Mouse (Mus musculus) heart, embryonic 16.5 days (tissue): ENCODE data around the gene Acadm. TPM values are rescaled to one million over a fixed set of nuclear protein-coding genes. Genes with fewer than 3 reads are reported as not detected.

Source experiments
- ATAC-seq: fragments of 200-750 bp; cut with Nextera tagmentation; replicated peaks from 2 replicates; pipeline ENCODE4 v1.8.0; 2017; ENCODE audit warnings: moderate number of reproducible peaks; ENCODE audit not compliant: insufficient read depth, low FRiP score; ENCODE audit errors: extremely low read depth
- H3K27ac ChIP-seq: fragments of 300-500 bp; sonication (generic); 2 replicates; pipeline ENCODE4 v1.5.1; 2014; ENCODE audit warnings: mild to moderate bottlenecking, low read length, control low read depth, moderate library complexity
- H3K27me3 ChIP-seq: fragments of 300-500 bp; sonication (generic); 2 replicates; pipeline ENCODE4 v1.6.1; 2014; ENCODE audit warnings: low read length, mixed read lengths; ENCODE audit not compliant: control insufficient read depth, insufficient read depth
- H3K36me3 ChIP-seq: fragments of 300-500 bp; sonication (generic); 2 replicates; pipeline ENCODE4 v1.6.1; 2014; ENCODE audit not compliant: control insufficient read depth, insufficient read depth
- H3K4me1 ChIP-seq: fragments of 300-500 bp; sonication (generic); 2 replicates; pipeline ENCODE4 v1.6.1; 2014; ENCODE audit warnings: low read length, mixed read lengths; ENCODE audit not compliant: control insufficient read depth, insufficient read depth
- H3K4me2 ChIP-seq: fragments of 300-500 bp; sonication (generic); 2 replicates; pipeline ENCODE4 v1.6.1; 2014; ENCODE audit warnings: low read depth, mild to moderate bottlenecking, control low read depth, low read length
- H3K4me3 ChIP-seq: fragments of 300-500 bp; sonication (generic); 2 replicates; pipeline ENCODE4 v1.5.1; 2014; ENCODE audit warnings: mild to moderate bottlenecking, control low read depth, low read length
- H3K9ac ChIP-seq: fragments of 300-500 bp; sonication (generic); 2 replicates; pipeline ENCODE4 v1.6.1; 2014; ENCODE audit warnings: low read length, control low read depth
- H3K9me3 ChIP-seq: fragments of 300-500 bp; sonication (generic); replicated peaks from 2 replicates; pipeline ENCODE4 v1.6.1; 2016; ENCODE audit warnings: low read length; ENCODE audit not compliant: control insufficient read depth
- WGBS: fragments of 180-500 bp; shearing (Covaris S2); extraction: QIAGEN DNeasy Blood & Tissue Kit; methylation state at CpG from one replicate; pipeline ENCODE4 v1.1.7; 2014; 5-methylcytosine and 5-hydroxymethylcytosine counted together
- polyA plus RNA-seq: library from polyadenylated mRNA; unstranded; fragments of >200 nt; fragmentation: Nextera tagmentation; extraction: Ambion mirVana; gene quantifications from 2 replicates; pipeline ENCODE4 v1.2.1, GENCODE M21; 2015

Gene Acadm
- polyA plus RNA-seq, 1 experiment from 2014 or later: 384 TPM

DNA sequence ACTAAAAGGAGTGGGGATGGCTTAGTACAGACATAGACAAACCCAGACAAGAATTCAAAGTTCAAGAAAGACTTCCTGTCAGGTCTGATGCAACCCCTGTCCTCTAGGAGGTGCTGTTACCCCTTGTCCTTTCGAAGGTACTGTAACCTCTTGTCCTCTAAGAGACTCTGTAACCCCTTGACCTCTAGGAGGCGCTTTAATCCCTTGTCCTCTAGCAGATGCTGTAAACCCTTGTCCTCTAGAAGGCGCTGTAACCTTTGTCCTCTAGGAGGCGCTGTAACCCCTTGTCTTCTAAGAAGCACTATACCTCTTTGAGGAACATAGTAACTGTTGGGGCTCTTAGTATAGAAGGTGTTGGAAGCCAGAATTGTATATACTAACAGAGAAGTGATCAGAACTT, 24.1 kb upstream of the Acadm start:
- no peak for ATAC-seq

DNA sequence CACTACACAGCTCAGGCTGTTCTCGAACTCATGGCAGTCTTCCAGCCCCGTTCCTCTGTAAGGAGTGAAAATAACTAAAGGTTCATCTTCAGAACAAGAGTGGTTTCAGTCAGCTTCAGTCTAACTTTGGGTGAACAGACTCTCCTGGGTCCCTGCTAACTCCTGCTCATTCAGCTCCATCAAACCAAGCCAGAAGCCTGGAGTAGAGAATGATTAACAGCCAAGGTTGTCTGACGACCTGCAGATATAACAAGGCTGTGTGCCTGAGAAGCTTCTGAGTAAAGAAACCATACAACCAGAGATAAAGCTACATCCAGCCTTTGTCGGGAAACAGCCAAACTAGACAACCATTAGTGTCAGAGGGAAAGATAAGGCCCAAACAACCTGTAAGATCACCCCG, 23.0 kb upstream of the Acadm start:
- Histone ChIP-seq H3K27ac (no peak overlapping the region), H3K36me3 (no peaks in the 10 kb centered on the region), H3K4me1 (no peaks in the 10 kb centered on the region), H3K4me3 (no peak overlapping the region), H3K4me2 (no peak overlapping the region), H3K9me3 (no peaks in the 10 kb centered on the region; the same call in 1 of the 2 replicates), H3K27me3 (peaks cover 5% of the 10 kb centered on the region), H3K9ac (no peak overlapping the region)
- WGBS: 66% methylated on average over 5 of the region's 5 CpGs
- no peak for ATAC-seq

More for the DNA sequence above, 24.1 kb upstream of the Acadm start:
- H3K4me1 ChIP-seq: no peaks in the 10 kb centered on the region
- H3K4me3 ChIP-seq: no peak overlapping the region
- no peaks in the 10 kb centered on the region for H3K36me3 ChIP-seq
- 51% methylated on average over 4 of the region's 4 CpGs for WGBS
- H3K27me3 ChIP-seq: peaks cover 14% of the 10 kb centered on the region
- H3K9me3 ChIP-seq: no peaks in the 10 kb centered on the region; the same call in 1 of the 2 replicates
- H3K4me2 ChIP-seq: no peak overlapping the region
- H3K27ac ChIP-seq: no peak overlapping the region
- no peak overlapping the region for H3K9ac ChIP-seq

DNA sequence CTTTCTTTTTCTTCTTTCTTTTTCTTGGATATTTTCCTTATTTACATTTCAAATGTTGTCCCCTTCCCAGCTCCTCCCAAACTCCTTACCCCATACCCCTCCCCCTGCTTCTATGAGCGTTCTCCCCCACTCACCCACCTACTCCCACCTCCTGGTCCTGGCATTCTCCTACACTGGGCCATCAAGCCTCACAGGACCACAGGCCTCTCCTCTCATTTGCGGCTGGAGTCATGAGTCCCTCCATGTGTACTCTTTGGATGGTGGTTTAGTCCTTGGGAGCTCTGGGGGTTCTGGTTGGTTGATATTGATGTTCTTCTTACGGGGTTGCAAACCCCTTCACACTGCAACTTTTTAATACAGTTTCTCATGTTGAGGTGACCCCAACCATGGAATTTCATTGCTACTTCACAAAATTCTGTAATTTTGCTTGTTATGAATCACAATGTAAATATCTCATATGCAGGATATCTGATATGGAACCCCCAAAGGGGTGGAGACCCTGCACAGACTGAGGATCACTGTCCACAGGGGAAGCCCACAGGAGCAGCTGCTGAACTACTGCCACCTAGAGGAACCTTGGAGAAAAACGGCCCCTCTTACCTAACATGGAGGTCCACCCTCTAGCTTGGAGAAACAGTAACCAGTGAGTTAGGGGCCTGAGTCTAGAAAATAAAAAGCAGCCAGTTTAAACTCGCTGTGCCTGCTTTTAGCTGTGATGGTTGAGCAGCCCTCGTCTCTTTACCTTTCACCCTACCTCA, 17.4 kb upstream of the Acadm start:
- 73% methylated on average over 6 of the region's 6 CpGs for WGBS
- no peak overlapping the region for H3K4me3 ChIP-seq
- no peak overlapping the region for H3K4me2 ChIP-seq
- H3K9ac ChIP-seq: no peak overlapping the region
- no peaks in the 10 kb centered on the region for H3K4me1 ChIP-seq
- no peak overlapping the region for H3K27ac ChIP-seq
- 0 out of 2 replicates have a peak, but pooled peaks cover 7% of the 10 kb centered on the region for H3K9me3 ChIP-seq
- H3K36me3 ChIP-seq: no peaks in the 10 kb centered on the region
- ATAC-seq: no peak
- H3K27me3 ChIP-seq: no peaks in the 10 kb centered on the region

DNA sequence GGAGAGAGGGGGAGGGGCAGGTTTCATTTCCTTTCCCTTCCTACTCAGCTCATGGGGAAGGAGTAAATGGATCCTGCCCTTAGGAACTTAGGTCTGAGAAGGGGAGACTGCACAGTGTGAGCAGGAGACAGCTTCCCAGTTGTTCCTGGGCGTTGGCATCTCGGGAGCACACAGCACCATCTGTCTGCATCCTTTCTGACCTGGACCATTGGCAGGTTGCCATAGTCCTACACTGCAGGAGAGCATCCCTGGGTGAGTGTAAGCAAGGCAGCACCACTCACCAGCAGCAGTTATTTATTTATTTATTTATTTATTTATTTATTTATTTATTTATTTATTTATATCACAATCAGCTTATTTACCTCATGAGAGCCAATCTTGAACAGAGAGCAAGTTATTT, 16.5 kb upstream of the Acadm start:
- Histone ChIP-seq H3K9ac (no peak overlapping the region), H3K4me2 (no peak overlapping the region), H3K27ac (no peak overlapping the region), H3K4me3 (no peak overlapping the region), H3K36me3 (no peaks in the 10 kb centered on the region), H3K4me1 (no peaks in the 10 kb centered on the region), H3K27me3 (no peaks in the 10 kb centered on the region), H3K9me3 (0 out of 2 replicates have a peak, but pooled peaks cover 7% of the 10 kb centered on the region)
- ATAC-seq: no peak
- 44% methylated on average over 2 of the region's 2 CpGs for WGBS

DNA sequence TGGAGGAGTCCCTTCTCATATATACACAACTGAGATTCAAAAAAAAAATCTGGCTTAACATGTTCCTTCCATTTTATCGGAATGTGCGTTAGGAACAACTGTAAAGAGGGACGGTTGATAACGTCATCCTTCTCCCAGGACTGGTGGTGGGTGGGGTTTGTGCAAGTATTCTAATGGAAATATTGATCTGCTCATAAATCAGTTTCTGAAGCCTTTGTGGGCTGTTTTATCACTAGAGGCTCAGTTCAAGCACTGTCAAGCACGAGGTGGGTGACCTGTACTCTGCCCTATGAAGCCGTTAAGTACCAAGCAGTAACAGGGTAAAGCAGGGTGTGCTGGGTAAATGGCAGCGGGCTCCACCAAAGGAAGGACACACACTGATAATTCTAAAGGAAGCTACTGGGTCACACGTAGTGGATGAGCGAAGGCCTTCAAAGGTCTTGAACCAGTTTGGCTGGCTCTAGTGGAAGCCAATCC, 15.3 kb upstream of the Acadm start:
- no peak for ATAC-seq

DNA sequence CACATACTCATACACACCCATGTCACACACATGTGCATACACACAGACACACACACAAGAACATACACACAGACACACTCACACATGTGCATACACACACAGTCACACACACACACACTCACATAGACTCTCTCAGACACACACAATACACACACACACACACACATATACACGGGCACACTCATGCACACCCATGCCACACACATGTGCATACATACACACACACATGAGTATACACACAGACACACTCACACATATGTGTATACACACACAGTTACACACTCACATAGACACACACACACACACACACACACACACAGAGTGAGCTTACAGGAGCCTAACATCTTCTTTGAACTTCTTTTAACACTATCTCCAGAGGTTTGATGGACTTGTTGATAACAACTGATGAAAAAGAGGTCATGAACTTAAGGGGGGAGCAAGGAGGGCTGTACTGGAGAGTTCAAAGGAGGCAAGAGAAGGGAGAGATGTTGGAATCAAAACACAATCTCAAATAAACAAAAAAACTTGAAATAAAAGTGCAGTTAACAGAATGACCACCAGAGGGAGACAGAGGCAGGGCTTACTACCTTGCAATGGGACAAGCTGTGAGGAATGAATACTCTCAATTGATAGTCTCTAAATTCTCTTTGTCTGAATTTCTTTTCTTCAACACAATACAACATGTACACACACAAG, 14.8 kb upstream of the Acadm start:
- ATAC-seq: no peak
- 90% methylated on average over 1 of the region's 1 CpGs for WGBS
- H3K9ac ChIP-seq: no peak overlapping the region
- H3K4me2 ChIP-seq: no peak overlapping the region
- no peaks in the 10 kb centered on the region for H3K36me3 ChIP-seq
- H3K4me3 ChIP-seq: no peak overlapping the region
- no peaks in the 10 kb centered on the region for H3K4me1 ChIP-seq
- no peaks in the 10 kb centered on the region for H3K27me3 ChIP-seq
- H3K27ac ChIP-seq: no peak overlapping the region
- 0 out of 2 replicates have a peak, but pooled peaks cover 7% of the 10 kb centered on the region for H3K9me3 ChIP-seq

More for the DNA sequence above, 15.3 kb upstream of the Acadm start:
- 0 out of 2 replicates have a peak, but pooled peaks cover 7% of the 10 kb centered on the region for H3K9me3 ChIP-seq
- WGBS: 77% methylated on average over 9 of the region's 9 CpGs
- no peak overlapping the region for H3K4me3 ChIP-seq
- no peaks in the 10 kb centered on the region for H3K27me3 ChIP-seq
- H3K4me2 ChIP-seq: no peak overlapping the region
- H3K4me1 ChIP-seq: no peaks in the 10 kb centered on the region
- no peaks in the 10 kb centered on the region for H3K36me3 ChIP-seq
- no peak overlapping the region for H3K27ac ChIP-seq
- H3K9ac ChIP-seq: no peak overlapping the region

DNA sequence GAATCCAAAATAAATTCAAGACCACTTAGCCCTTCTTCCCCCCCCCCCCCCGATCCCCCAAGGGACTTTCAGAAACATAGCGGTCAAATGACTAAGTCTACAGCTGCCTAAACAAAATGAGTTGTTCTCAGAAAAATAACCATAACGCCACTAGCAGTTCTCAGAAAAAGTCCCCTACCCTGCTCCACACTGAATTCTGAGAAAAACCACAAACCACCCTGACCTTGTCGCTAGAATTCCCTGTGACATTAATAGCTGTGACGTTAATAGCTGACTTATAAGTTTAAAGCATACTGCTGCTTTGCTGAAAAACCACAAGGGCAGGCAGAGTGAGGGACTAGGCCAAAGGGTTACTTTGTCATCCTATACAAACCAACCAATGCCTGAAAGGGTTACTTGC, 13.5 kb upstream of the Acadm start:
- WGBS: 80% methylated on average over 5 of the region's 5 CpGs
- no peak for ATAC-seq

DNA sequence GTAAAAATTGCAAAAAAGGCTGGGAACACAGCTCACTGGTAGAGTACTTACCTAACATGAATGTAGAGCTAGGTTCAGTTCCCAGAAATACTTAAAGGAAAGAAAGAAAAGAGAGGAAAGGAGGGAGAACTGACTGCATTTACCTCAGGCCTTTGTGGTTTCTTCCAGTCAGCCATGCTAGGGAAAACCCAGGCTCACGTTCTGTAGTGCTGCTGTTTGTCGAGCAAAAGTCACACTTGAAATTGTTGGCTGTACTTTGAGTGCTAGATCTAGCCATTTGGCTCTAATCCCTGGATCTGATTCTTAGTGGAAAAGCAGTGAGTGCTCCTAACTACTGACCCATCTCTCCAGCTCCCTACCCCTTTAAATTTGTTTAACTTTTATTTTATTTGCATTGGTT, 3.7 kb upstream of the Acadm start:
- WGBS: 47% methylated on average over 2 of the region's 2 CpGs
- no peak overlapping the region for H3K4me2 ChIP-seq
- H3K9ac ChIP-seq: no peak overlapping the region
- H3K4me3 ChIP-seq: no peak overlapping the region
- no peaks in the 10 kb centered on the region for H3K9me3 ChIP-seq
- no peaks in the 10 kb centered on the region for H3K36me3 ChIP-seq
- ATAC-seq: no peak
- no peaks in the 10 kb centered on the region for H3K27me3 ChIP-seq
- peaks cover 7% of the 10 kb centered on the region for H3K4me1 ChIP-seq
- H3K27ac ChIP-seq: no peak overlapping the region

More for the DNA sequence above, 13.5 kb upstream of the Acadm start:
- Histone ChIP-seq H3K27me3 (no peaks in the 10 kb centered on the region), H3K36me3 (no peaks in the 10 kb centered on the region), H3K9ac (no peak overlapping the region), H3K9me3 (0 out of 2 replicates have a peak, but pooled peaks cover 7% of the 10 kb centered on the region), H3K4me1 (no peaks in the 10 kb centered on the region), H3K4me2 (no peak overlapping the region), H3K4me3 (no peak overlapping the region), H3K27ac (no peak overlapping the region)

DNA sequence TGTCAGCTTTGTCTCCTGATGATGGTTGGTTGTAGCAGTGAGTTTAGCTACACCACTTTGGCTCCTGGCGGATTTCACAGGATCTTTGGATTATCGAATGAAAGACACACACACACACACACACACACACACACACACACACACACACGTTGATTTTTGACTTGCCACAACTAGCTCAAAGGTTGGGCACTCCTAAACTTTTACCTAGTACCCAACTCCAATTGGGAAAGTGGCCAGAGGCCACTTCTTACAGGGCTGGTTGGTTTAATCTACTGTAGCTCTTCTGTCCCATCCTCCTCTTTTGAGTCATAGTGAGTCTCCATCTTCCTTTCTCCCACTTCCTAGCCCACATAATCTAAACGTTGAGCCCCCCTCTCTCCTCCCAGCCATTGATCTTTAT, 2.8 kb upstream of the Acadm start:
- Histone ChIP-seq H3K4me2 (no peak overlapping the region), H3K36me3 (no peaks in the 10 kb centered on the region), H3K9me3 (no peaks in the 10 kb centered on the region), H3K27me3 (no peaks in the 10 kb centered on the region), H3K4me3 (no peak overlapping the region), H3K27ac (no peak overlapping the region), H3K4me1 (peaks cover 15% of the 10 kb centered on the region), H3K9ac (no peak overlapping the region)
- WGBS: 73% methylated on average over 4 of the region's 4 CpGs
- ATAC-seq: no peak
